Mouse (Mus musculus) megakaryocyte, embryonic 14.5 days (primary cell): Measurements from ENCODE around the gene Slc5a10.

ENCODE experiments used
- FLI1 ChIP-seq: IDR thresholded peaks from 2 replicates; pipeline ENCODE4 v1.6.1; 2012; ENCODE audit warnings: low read length, inconsistent platforms, mixed read lengths
- GATA1 ChIP-seq: IDR thresholded peaks from 3 replicates; pipeline ENCODE4 v1.6.1; 2012; ENCODE audit warnings: mixed read lengths, low read length, inconsistent platforms, borderline replicate concordance

DNA sequence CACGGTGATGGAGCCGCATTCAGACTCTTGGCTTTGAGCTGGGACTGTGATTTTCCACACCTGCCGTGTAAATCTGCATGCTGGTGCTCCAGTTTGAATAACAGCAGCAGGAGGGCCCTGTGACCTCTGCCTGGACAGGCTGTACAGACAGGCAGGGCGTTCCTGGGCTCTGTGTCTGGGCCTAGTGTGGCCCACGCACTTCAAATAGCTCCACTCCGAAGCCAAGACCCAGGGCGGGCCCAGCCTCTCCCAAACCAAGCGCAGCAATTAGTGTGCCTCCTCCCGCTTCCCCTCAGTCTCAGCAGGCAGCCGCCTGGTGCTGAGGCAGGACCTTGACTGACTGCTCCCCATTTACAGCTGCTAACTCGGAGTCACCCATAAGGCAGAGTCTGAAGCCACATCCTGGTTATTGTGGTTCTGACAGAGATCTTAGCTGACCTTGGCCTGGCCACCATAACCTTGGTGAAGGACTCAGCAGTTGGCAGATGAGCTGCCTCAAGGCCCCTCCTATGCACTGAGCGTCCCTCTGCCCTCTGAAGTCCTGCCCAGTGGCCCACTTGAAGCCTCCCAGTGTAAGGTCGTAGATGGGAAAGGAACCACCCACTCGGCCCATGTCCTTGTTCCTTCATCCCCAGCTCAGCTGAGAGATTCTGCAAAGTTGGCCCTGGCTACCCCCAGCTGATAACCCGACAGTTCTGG is 7.3 kb downstream of the Slc5a10 start:
- TF ChIP-seq GATA1, result no peak
- no peak for TF ChIP-seq FLI1
